Mouse (Mus musculus) embryonic facial prominence, embryonic 13.5 days (tissue): Measurements from ENCODE around the gene Smim27. TPM values are rescaled to one million over a fixed set of nuclear protein-coding genes. Genes with fewer than 3 reads are reported as not detected.

ENCODE experiments used
- ATAC-seq: fragments of 200-750 bp; cut with Nextera tagmentation; 2 replicates; pipeline ENCODE4 v1.8.0; 2017; ENCODE audit warnings: low read depth; ENCODE audit not compliant: insufficient number of reproducible peaks, insufficient read depth, low FRiP score, low TSS enrichment
- H3K27ac ChIP-seq: fragments of 300-500 bp; sonication (generic); 2 replicates; pipeline ENCODE4 v1.5.1; 2015; ENCODE audit warnings: moderate library complexity, mild to moderate bottlenecking, inconsistent platforms
- H3K27me3 ChIP-seq: fragments of 300-500 bp; sonication (generic); 2 replicates; pipeline ENCODE4 v1.6.1; 2015; ENCODE audit warnings: mild to moderate bottlenecking, inconsistent platforms
- H3K36me3 ChIP-seq: fragments of 300-500 bp; sonication (generic); 2 replicates; pipeline ENCODE4 v1.6.1; 2015; ENCODE audit warnings: mild to moderate bottlenecking, inconsistent platforms
- H3K4me1 ChIP-seq: fragments of 300-500 bp; sonication (generic); 2 replicates; pipeline ENCODE4 v1.6.1; 2015; ENCODE audit warnings: inconsistent platforms
- H3K4me2 ChIP-seq: fragments of 300-500 bp; sonication (generic); 2 replicates; pipeline ENCODE4 v1.6.1; 2015; ENCODE audit warnings: moderate library complexity, mild to moderate bottlenecking, inconsistent platforms
- H3K4me3 ChIP-seq: fragments of 300-500 bp; sonication (generic); 2 replicates; pipeline ENCODE4 v1.5.1; 2015; ENCODE audit warnings: mild to moderate bottlenecking, inconsistent platforms
- H3K9ac ChIP-seq: fragments of 300-500 bp; sonication (generic); 2 replicates; pipeline ENCODE4 v1.6.1; 2015; ENCODE audit warnings: mild to moderate bottlenecking, inconsistent platforms
- H3K9me3 ChIP-seq: fragments of 300-500 bp; sonication (generic); 2 replicates; pipeline ENCODE4 v1.6.1; 2016; ENCODE audit warnings: inconsistent platforms
- WGBS: fragments of 180-500 bp; shearing (Covaris S2); methylation state at CpG from one replicate; pipeline ENCODE4 v1.1.7; 2015; ENCODE audit warnings: mixed read lengths; 5-methylcytosine and 5-hydroxymethylcytosine counted together
- polyA plus RNA-seq: library from polyadenylated mRNA; unstranded; fragments of >200 nt; fragmentation: Nextera tagmentation; extraction: Ambion mirVana; gene quantifications from 2 replicates; pipeline ENCODE4 v1.2.1, GENCODE M21; 2015

Smim27 gene
- polyA plus RNA-seq, 1 experiment from 2014 or later = 35.9 TPM

DNA sequence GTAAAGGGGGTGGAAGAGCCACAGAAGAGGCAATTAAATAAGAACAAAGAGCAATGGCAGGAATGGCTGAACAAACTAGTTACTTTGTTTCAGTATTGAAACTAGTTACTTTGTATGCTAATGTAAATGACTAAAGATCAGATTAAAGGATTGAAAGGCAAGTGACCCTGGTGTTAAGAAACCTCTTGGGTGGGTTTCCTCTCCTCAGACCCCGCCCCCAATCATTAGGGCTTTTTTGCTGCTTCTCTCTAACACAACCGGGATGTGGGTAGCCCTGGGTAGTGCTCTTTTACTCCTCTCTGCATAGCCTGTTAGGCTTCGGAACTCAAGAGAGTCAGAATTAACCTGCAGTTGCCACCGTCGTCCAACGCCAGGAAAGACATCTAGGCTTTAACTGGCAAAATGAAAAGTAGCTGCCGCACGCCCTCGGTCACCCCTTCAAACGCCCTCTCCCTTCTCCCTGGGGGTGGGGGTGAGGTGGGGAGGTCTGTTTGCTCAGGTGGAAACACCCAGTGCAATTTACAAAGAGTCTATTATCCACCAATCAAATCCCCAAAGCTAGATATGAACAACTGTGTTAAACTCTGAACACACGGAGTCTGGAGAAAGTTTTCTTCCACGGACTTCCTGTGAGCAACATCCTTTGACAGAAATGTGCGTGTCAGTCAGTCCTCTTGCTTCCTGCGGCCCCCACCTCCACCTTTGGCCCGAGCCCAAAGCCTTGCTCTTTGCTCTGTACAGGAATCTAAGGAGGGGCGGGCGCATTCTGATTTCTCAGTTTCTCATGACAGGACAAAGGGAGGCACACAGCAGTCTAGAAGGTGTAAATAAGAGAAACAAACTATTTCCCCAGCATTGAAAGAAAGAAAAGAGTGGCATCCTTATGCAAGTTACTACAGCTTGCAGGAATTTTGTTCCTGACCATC lies 30.6 kb upstream of the Smim27 start:
- peak overlapping the region; percentile 56 for H3K4me3 ChIP-seq
- peak; percentile 33; the same call in 1 of the 2 replicates for ATAC-seq
- H3K9me3 ChIP-seq = no peaks in the 10 kb centered on the region
- H3K36me3 ChIP-seq = no peaks in the 10 kb centered on the region
- H3K4me2 ChIP-seq = peak overlapping the region; percentile 88
- no peaks in the 10 kb centered on the region for H3K27me3 ChIP-seq
- peak overlapping the region; percentile 62 for H3K27ac ChIP-seq
- 2% methylated on average over 17 of the region's 17 CpGs for WGBS
- H3K9ac ChIP-seq = peak overlapping the region; percentile 71
- H3K4me1 ChIP-seq = peaks cover 14% of the 10 kb centered on the region

- Histone ChIP-seq H3K36me3 (no peaks in the 10 kb centered on the region), H3K4me1 (peaks cover 14% of the 10 kb centered on the region), H3K9ac (peak within 1 kb of the TSS; percentile 71), H3K9me3 (no peaks in the 10 kb centered on the region), H3K27ac (peak within 1 kb of the TSS; percentile 62), H3K27me3 (no peaks in the 10 kb centered on the region), H3K4me3 (peak within 1 kb of the TSS; percentile 56), H3K4me2 (peak within 1 kb of the TSS; percentile 88)
- 0 out of 2 replicates have a peak, but pooled peaks have one; percentile 44 for ATAC-seq
- WGBS = 2% methylated on average over 34 of the region's 35 CpGs
These were observed 29.7 kb upstream of the Smim27 start, which contains the start of gene Ddx58 for GRCm38 (mm10) chr4:40239409-40240271. TSS of gene Ddx58 (minus strand) at chr4:40239828.

DNA sequence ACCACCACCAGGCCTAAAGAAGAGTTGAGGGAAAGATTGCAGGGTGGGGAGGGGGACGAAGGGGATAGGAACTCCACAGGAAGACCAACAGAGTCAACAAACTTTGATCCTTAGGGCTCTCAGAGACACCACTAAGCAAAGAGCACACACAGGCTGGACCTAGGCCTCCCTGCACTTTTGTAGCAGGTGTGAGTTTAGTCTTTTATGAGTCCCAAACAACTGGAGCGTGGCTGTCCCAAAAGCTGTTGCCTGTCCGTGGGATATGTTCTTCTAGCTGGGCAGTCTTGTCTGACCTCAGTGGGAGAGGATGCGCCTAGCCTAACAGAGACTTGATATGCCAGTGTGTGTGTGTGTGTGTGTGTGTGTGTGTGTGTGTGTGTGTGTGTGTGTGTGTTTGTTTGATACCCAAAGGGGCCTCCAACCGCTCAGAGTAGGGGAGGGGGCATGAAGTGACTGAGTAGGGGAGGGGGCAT lies 29.1 kb upstream of the Smim27 start:
- WGBS = 54% methylated on average over 5 of the region's 5 CpGs
- peak overlapping the region; percentile 71; the same call in 1 of the 2 replicates for H3K9ac ChIP-seq

GRCm38 (mm10) chr4:40241928-40242327 lies 27.5 kb upstream of the Smim27 start:
- Histone ChIP-seq H3K4me1 (peaks cover 14% of the 10 kb centered on the region), H3K4me2 (no peak overlapping the region), H3K36me3 (no peaks in the 10 kb centered on the region), H3K4me3 (no peak overlapping the region), H3K9ac (no peak overlapping the region), H3K27me3 (no peaks in the 10 kb centered on the region), H3K9me3 (no peaks in the 10 kb centered on the region), H3K27ac (no peak overlapping the region)
- ATAC-seq = no peak
- 56% methylated on average over 6 of the region's 6 CpGs for WGBS

More for the DNA sequence above, 29.1 kb upstream of the Smim27 start:
- H3K4me2 ChIP-seq = peak overlapping the region; percentile 88
- no peak overlapping the region for H3K27ac ChIP-seq
- ATAC-seq = no peak
- no peaks in the 10 kb centered on the region for H3K36me3 ChIP-seq
- H3K4me3 ChIP-seq = peak overlapping the region; percentile 56
- H3K9me3 ChIP-seq = no peaks in the 10 kb centered on the region
- H3K4me1 ChIP-seq = peaks cover 14% of the 10 kb centered on the region
- H3K27me3 ChIP-seq = no peaks in the 10 kb centered on the region

DNA sequence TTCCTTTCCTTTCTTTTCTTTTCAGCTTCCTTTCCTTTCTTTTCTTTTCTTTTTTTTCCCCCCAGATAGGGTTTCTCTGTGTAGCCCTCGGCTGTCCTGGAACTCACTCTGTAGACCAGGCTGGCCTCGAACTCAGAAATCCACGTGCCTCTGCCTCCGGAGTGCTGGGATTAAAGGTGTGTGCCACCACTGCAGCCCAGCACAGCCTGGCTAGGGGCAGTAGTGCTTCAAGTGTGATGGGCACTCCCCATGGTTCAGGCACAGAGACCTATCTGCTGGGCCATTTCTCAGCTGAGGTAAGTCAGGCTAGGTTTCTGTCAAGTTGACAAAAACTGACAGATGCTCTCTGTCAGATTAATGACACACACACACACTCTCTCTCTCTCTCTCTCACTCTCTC lies 26.4 kb upstream of the Smim27 start:
- Histone ChIP-seq H3K36me3 (no peaks in the 10 kb centered on the region), H3K9me3 (no peaks in the 10 kb centered on the region), H3K27ac (no peak overlapping the region), H3K4me2 (no peak overlapping the region), H3K27me3 (no peaks in the 10 kb centered on the region), H3K4me3 (no peak overlapping the region), H3K9ac (no peak overlapping the region), H3K4me1 (peaks cover 14% of the 10 kb centered on the region)
- 79% methylated on average over 4 of the region's 4 CpGs for WGBS
- no peak for ATAC-seq

DNA sequence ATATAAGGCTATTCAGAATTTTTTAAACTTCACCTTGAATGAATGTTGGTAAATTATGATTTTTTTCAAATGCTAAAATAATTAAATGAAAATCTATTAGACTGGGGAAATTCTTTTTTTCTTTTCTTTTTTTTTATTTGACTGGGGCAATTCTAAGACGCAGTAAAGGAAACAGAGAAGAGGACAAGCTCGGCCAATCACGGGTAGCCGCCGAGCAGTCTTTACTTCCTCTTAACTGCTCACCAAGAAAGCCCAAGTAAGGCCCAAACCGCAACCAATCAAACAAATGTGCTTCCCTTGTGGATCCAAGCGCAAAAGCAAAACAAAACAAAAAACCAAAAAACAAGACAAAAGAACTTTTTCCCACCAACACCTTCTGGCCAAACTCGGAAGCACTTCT lies 25.3 kb upstream of the Smim27 start:
- Histone ChIP-seq H3K27me3 (no peaks in the 10 kb centered on the region), H3K4me2 (no peak overlapping the region), H3K4me1 (peaks cover 8% of the 10 kb centered on the region), H3K4me3 (no peak overlapping the region), H3K9me3 (no peaks in the 10 kb centered on the region), H3K36me3 (no peaks in the 10 kb centered on the region), H3K27ac (no peak overlapping the region), H3K9ac (no peak overlapping the region)
- 83% methylated on average over 8 of the region's 8 CpGs for WGBS
- ATAC-seq = no peak

DNA sequence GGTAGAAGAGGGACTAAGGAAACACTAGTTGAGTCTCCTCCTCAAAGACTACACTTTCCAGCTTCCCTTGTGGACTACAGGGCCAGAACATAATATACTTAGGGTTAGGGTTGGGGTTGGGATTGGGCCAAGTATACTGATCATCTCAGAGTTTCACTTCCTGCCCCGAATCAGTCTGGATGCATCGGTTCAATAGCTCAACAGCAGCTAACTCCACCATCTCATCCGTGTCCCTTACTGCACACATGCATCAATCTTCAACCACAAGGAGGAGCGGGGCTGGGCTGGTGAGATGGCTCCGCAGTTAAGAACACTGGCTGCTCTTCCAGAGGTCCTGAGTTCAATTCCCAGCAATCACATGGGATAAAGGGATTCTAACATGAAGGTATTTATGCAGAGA lies 18.4 kb upstream of the Smim27 start:
- no peak overlapping the region for H3K4me3 ChIP-seq
- no peak for ATAC-seq
- no peak overlapping the region for H3K27ac ChIP-seq
- H3K4me2 ChIP-seq = no peak overlapping the region
- no peaks in the 10 kb centered on the region; the same call in 1 of the 2 replicates for H3K36me3 ChIP-seq
- H3K9ac ChIP-seq = no peak overlapping the region
- H3K27me3 ChIP-seq = no peaks in the 10 kb centered on the region
- H3K4me1 ChIP-seq = peaks cover 4% of the 10 kb centered on the region; the same call in 1 of the 2 replicates
- no peaks in the 10 kb centered on the region for H3K9me3 ChIP-seq
- 93% methylated on average over 5 of the region's 5 CpGs for WGBS

GRCm38 (mm10) chr4:40253766-40254165 lies 15.6 kb upstream of the Smim27 start:
- peaks cover 9% of the 10 kb centered on the region for H3K36me3 ChIP-seq
- WGBS = 73% methylated on average over 2 of the region's 2 CpGs
- H3K9me3 ChIP-seq = no peaks in the 10 kb centered on the region
- H3K9ac ChIP-seq = no peak overlapping the region
- H3K4me1 ChIP-seq = peaks cover 4% of the 10 kb centered on the region; the same call in 1 of the 2 replicates
- H3K4me2 ChIP-seq = no peak overlapping the region
- no peak overlapping the region for H3K4me3 ChIP-seq
- no peak overlapping the region for H3K27ac ChIP-seq
- ATAC-seq = no peak
- no peaks in the 10 kb centered on the region for H3K27me3 ChIP-seq

DNA sequence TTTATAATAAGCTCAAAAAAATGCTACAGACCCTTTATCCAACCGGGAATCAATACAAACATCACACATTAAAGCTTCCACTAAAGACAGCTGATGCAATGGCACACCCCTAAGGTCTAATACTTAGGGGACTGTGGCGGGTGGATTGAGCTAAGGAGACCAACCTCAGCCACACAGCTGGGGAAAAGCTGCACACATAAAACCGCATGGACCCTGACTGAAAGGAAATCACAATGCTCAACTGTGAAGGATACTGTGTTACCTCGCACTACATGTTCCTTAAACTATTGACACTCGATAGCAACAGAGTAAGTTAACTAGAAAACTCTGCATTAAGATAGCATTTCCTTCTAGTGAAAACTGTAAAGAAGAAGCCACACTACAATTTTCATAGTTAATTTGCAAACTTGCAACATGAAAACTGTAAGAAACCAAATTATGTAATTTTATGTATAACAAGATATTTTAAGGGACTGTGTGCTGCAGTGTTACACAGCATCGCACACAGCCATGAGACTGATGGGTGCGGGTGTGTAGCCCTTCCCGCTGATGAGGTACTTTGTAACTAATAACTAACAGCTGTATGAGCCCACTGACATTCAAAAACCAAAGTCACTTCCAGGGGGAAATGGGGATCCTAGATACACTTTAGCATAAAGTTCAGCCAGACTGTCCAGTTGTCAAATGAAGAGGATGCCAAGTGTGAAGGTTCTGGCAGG lies 14.8 kb upstream of the Smim27 start:
- WGBS = 56% methylated on average over 8 of the region's 8 CpGs

GRCm38 (mm10) chr4:40264321-40264720 lies 5.1 kb upstream of the Smim27 start:
- H3K4me2 ChIP-seq = no peak overlapping the region
- H3K9me3 ChIP-seq = no peaks in the 10 kb centered on the region
- no peaks in the 10 kb centered on the region for H3K27me3 ChIP-seq
- ATAC-seq = no peak
- H3K27ac ChIP-seq = no peak overlapping the region
- peaks cover 25% of the 10 kb centered on the region for H3K4me1 ChIP-seq
- no peak overlapping the region for H3K4me3 ChIP-seq
- H3K36me3 ChIP-seq = peaks cover 41% of the 10 kb centered on the region
- no peak overlapping the region for H3K9ac ChIP-seq
- 81% methylated on average over 1 of the region's 1 CpGs for WGBS

More for the DNA sequence above, 14.8 kb upstream of the Smim27 start:
- peaks cover 4% of the 10 kb centered on the region; the same call in 1 of the 2 replicates for H3K4me1 ChIP-seq
- H3K36me3 ChIP-seq = peaks cover 17% of the 10 kb centered on the region
- no peak overlapping the region for H3K4me3 ChIP-seq
- no peak for ATAC-seq
- peak overlapping the region; percentile 39; the same call in 1 of the 2 replicates for H3K27ac ChIP-seq
- no peak overlapping the region for H3K9ac ChIP-seq
- H3K9me3 ChIP-seq = no peaks in the 10 kb centered on the region
- no peak overlapping the region for H3K4me2 ChIP-seq
- H3K27me3 ChIP-seq = no peaks in the 10 kb centered on the region

DNA sequence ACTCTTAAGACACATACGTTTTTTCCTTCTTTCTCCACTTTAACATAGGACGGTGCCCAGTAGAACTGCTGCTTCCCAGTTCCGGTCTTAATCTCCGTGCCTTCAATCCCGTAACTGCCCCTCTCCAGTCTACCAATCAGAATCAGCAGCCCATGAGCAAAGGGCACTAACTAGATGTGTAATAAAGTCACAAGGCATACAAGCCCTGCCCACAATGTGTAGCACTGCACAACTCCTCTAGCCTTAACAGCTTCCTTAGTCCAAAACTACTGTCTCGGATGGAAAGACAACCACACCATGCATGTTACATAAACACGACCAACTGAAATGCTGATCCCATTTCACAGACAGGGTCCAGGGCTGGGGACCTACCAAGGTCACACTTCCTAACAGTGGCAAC lies 1.7 kb upstream of the Smim27 start:
- H3K36me3 ChIP-seq = peaks cover 14% of the 10 kb centered on the region
- H3K4me3 ChIP-seq = peak overlapping the region; percentile 65
- H3K4me1 ChIP-seq = peaks cover 25% of the 10 kb centered on the region
- H3K9me3 ChIP-seq = no peaks in the 10 kb centered on the region
- peak overlapping the region; percentile 99 for H3K27ac ChIP-seq
- H3K9ac ChIP-seq = peak overlapping the region; percentile 89
- H3K27me3 ChIP-seq = no peaks in the 10 kb centered on the region
- 66% methylated on average over 7 of the region's 7 CpGs for WGBS
- H3K4me2 ChIP-seq = peak overlapping the region; percentile 91
- peak; percentile 27; the same call in 1 of the 2 replicates for ATAC-seq
